Mouse (Mus musculus) hindbrain, postnatal 0 days (tissue): Measurements from ENCODE around the gene Myadml2. TPM values are rescaled to one million over a fixed set of nuclear protein-coding genes. Genes with fewer than 3 reads are reported as not detected.

Experiments used
- ATAC-seq: fragments of 200-750 bp; cut with Nextera tagmentation; 2 replicates; pipeline ENCODE4 v1.8.0; 2017; ENCODE audit warnings: mild to moderate bottlenecking, moderate TSS enrichment, moderate library complexity
- DNase-seq: peaks from one replicate; pipeline ENCODE4 v3.0.0-alpha.2; 2015; ENCODE audit warnings: low spot score
- H3K27ac ChIP-seq: fragments of 300-500 bp; sonication (generic); 2 replicates; pipeline ENCODE4 v1.5.1; 2014; ENCODE audit warnings: mild to moderate bottlenecking
- H3K27me3 ChIP-seq: fragments of 300-500 bp; sonication (generic); 2 replicates; pipeline ENCODE4 v1.6.1; 2014; ENCODE audit warnings: low read length, mixed read lengths; ENCODE audit not compliant: insufficient read depth
- H3K36me3 ChIP-seq: fragments of 300-500 bp; sonication (generic); 2 replicates; pipeline ENCODE4 v1.6.1; 2014; ENCODE audit warnings: low read length, mixed read lengths; ENCODE audit not compliant: insufficient read depth
- H3K4me1 ChIP-seq: fragments of 300-500 bp; sonication (generic); 2 replicates; pipeline ENCODE4 v1.6.1; 2014; ENCODE audit warnings: antibody characterized with exemption, low read length, mixed read lengths; ENCODE audit not compliant: insufficient read depth
- H3K4me2 ChIP-seq: fragments of 300-500 bp; sonication (generic); 2 replicates; pipeline ENCODE4 v1.6.1; 2014; ENCODE audit warnings: low read depth, mild to moderate bottlenecking, low read length, moderate library complexity, mixed read lengths
- H3K4me3 ChIP-seq: fragments of 300-500 bp; sonication (generic); 2 replicates; pipeline ENCODE4 v1.5.1; 2014; ENCODE audit warnings: low read length
- H3K9ac ChIP-seq: fragments of 300-500 bp; sonication (generic); replicated peaks from 2 replicates; pipeline ENCODE4 v1.6.1; 2014; ENCODE audit warnings: mild to moderate bottlenecking, low read length, moderate library complexity, mixed read lengths
- H3K9me3 ChIP-seq: fragments of 300-500 bp; sonication (generic); 2 replicates; pipeline ENCODE4 v1.6.1; 2016; ENCODE audit warnings: low read length, mixed read lengths
- CTCF ChIP-seq: IDR thresholded peaks from 2 replicates; pipeline ENCODE4 v1.5.1; 2016; ENCODE audit warnings: antibody characterized with exemption, control low read depth, low read depth
- WGBS: fragments of 180-500 bp; shearing (Covaris S2); extraction: QIAGEN DNeasy Blood & Tissue Kit; methylation state at CpG from one replicate; pipeline ENCODE4 v1.1.7; 2014; 5-methylcytosine and 5-hydroxymethylcytosine counted together
- polyA plus RNA-seq: library from polyadenylated mRNA; unstranded; fragments of >200 nt; fragmentation: Nextera tagmentation; extraction: Ambion mirVana; gene quantifications from 2 replicates; pipeline ENCODE4 v1.2.1, GENCODE M21; 2015
- total RNA-seq: library from RNA; depleted of rRNA; stranded (reverse); fragments of >200 nt; gene quantifications from 2 replicates; pipeline ENCODE4 v1.2.3, GENCODE M21; 2014

The Myadml2 gene
- total and polyA plus RNA-seq, 2 experiments from 2014 or later, result 1.3 to 1.5 TPM

DNA sequence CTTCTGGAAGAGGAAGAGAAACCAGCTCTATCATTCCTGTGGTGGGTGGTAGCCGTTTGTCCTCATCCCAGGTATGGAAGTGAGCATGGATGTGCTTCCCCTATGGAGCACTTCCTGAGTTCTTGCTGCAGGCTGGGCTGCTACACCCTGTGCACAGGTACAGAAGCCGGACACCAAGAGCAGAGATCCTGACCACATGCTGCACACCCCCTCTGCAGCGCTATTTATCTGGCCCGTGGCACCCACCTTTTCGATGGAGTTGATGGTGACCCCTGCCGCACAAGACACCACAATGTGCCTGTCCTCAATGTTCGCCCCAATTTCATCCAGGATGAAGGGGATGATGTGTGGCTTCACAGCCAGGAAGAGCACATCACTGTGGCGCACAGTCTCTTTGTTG, 6.1 kb downstream of the Myadml2 start:
- H3K4me1 ChIP-seq, result peaks cover 7% of the 10 kb centered on the region; the same call in 1 of the 2 replicates
- no peak overlapping the region for H3K9ac ChIP-seq
- WGBS, result 89% methylated on average over 8 of the region's 8 CpGs
- no peak for ATAC-seq
- H3K36me3 ChIP-seq, result no peaks in the 10 kb centered on the region
- H3K27me3 ChIP-seq, result no peaks in the 10 kb centered on the region
- TF ChIP-seq CTCF, result no peak
- H3K4me3 ChIP-seq, result no peak overlapping the region
- H3K4me2 ChIP-seq, result no peak overlapping the region
- no peak overlapping the region for H3K27ac ChIP-seq
- no peak for DNase-seq
- H3K9me3 ChIP-seq, result no peaks in the 10 kb centered on the region

DNA sequence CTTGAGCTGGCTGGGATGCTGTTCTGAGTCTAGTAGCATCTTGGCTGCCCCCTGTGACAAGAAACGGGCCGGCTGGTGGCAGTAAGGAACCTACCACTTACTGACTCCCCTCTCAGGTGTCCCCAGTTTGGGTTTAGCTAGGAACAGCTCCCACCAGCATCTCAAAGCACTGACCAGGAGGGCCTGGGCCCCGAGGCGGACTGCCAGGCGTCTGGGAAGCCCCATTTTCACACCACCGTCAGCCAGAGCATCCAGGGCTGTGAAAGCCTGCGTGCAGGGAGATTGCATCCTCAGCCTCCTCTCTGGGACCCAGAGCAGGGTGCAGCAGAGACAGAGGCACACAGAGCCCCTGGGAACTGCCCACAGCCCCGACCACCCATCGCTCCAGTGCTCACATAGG, 6.7 kb downstream of the Myadml2 start:
- no peaks in the 10 kb centered on the region for H3K36me3 ChIP-seq
- no peaks in the 10 kb centered on the region for H3K9me3 ChIP-seq
- TF ChIP-seq CTCF, result no peak
- no peak for DNase-seq
- H3K27me3 ChIP-seq, result no peaks in the 10 kb centered on the region
- H3K4me3 ChIP-seq, result no peak overlapping the region
- 73% methylated on average over 9 of the region's 9 CpGs for WGBS
- no peak overlapping the region for H3K27ac ChIP-seq
- no peak overlapping the region for H3K4me2 ChIP-seq
- H3K9ac ChIP-seq, result no peak overlapping the region
- peaks cover 7% of the 10 kb centered on the region; the same call in 1 of the 2 replicates for H3K4me1 ChIP-seq
- no peak for ATAC-seq

DNA sequence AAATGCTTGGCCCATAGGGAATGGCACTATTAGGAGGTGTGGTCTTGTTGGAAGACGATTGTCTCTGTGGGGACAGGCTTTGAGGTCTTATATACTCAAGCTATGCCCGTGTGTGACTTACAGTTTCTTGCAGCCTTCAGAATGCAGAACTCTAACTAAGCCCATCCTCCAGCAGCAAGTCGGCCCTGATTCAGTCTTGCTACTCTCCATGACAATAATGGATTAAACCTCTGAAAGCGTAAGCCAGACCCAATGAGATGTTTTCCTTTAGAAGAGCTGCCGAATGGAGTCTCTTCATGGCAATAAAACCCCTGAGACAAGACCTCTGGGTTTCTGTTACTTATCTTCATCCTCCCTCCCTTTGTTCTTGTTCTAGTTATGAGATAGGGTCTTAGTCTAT, 13.1 kb downstream of the Myadml2 start:
- DNase-seq (no peak), ATAC-seq (no peak)
- peaks cover 17% of the 10 kb centered on the region for H3K4me1 ChIP-seq
- no peak for TF ChIP-seq CTCF
- 88% methylated on average over 5 of the region's 5 CpGs for WGBS
- no peak overlapping the region for H3K27ac ChIP-seq
- H3K36me3 ChIP-seq, result no peaks in the 10 kb centered on the region
- no peak overlapping the region for H3K4me3 ChIP-seq
- no peaks in the 10 kb centered on the region for H3K27me3 ChIP-seq
- no peak overlapping the region for H3K9ac ChIP-seq
- no peak overlapping the region for H3K4me2 ChIP-seq
- H3K9me3 ChIP-seq, result no peaks in the 10 kb centered on the region

DNA sequence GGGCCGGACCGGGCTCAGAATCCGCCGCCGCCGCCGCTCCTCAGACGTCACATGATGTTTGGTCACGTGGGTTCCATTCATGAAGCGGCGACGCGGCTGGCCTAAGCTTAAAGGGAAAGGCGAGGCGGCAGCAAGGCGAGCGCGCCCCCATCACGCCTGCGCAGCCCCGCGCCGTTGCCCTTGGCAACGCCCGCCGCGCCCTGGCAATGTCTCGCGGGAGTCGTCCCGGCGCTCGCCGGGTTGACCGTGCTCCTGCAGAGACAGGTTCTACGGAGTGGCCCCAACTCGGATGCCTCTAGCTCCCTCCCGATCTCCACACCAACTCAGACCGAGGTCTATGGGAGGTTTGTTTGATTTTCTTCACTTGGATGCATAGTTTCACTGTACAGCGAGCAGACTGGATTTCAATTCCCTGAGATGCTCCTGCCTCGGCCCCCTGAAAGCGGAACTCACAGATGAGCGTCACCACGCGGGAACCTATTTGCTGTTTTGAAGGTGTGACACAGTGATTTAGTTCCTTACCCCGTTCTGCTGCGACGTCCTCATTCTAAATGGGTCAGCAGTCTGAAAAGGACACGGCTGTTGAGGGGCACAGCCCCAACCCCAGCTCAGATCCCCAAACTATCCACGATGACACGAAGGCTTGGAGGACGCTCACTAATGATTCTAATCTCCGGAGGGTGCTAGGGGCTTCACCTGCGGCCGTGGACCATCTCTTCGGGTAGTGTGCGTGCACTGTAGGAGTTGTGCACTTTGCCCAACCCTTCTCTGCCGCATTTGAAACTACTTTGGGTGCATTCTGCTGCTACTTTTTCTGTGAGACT, 14.2 kb downstream of the Myadml2 start, which contains the start of gene Mafg:
Mafg (minus strand) TSS at position 81 of the 824 bp plus-strand sequence.
- peak within 1 kb of the TSS; percentile 96 for H3K4me2 ChIP-seq
- peak; percentile 94 for ATAC-seq
- no peak for TF ChIP-seq CTCF
- H3K4me3 ChIP-seq, result peak within 1 kb of the TSS; percentile 92
- WGBS, result 12% methylated on average over 58 of the region's 58 CpGs
- H3K27ac ChIP-seq, result peak within 1 kb of the TSS; percentile 88
- no peaks in the 10 kb centered on the region for H3K36me3 ChIP-seq
- peaks cover 17% of the 10 kb centered on the region for H3K4me1 ChIP-seq
- no peaks in the 10 kb centered on the region for H3K27me3 ChIP-seq
- peak within 1 kb of the TSS; percentile 88 for H3K9ac ChIP-seq
- H3K9me3 ChIP-seq, result no peaks in the 10 kb centered on the region
- peak; percentile 98 for DNase-seq

DNA sequence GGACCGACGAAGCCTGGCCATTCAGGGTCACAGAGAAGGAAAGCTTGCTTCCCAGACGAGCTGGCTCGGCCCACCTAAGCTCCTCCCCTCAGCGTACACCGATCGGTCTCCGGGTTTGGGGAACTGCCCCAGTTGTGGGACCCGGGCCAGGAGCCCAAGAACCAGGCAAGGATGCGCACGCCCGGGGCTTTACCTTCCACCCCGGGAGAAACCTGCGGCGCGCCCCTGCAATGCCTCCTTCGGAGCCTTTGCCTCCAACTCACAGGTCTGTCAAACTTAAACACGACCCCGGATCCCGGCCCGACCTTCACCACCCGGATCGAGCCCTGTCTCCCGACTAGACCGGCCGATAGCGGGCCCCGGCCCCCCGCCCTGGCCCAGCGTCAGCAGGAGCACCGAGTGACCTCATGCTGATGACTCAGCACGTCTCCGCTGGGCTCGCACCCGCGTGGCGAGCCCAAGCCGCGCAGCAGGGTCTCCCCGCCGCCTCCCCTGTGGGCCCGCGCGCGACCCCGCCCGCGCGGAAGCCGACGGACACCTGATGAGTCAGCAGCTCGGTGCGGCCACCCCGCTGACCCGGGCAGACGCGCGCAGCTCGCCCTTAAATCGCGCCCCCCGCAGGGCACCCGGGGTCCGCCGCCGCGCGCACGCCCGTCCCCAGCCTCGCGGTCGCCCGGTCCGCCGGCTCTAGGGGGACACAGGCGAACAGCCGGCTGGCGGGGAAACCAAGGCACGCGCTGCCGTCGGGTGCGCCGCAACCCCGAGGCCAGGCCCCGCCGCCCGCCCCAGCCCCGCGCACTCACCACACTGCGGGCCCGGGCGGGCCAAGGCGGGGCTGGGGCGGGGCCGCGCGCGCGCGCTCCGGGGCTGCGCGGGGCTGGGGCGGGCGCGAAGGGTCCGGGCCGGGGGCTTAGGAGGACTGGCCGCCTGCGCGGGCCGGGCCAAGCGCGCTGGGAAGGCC, 15.1 kb downstream of the Myadml2 start:
- no peaks in the 10 kb centered on the region for H3K27me3 ChIP-seq
- peak overlapping the region; percentile 92 for H3K4me3 ChIP-seq
- no peak for TF ChIP-seq CTCF
- no peaks in the 10 kb centered on the region for H3K9me3 ChIP-seq
- peak overlapping the region; percentile 88 for H3K9ac ChIP-seq
- under 1% methylated on average over 103 of the region's 116 CpGs for WGBS
- H3K36me3 ChIP-seq, result no peaks in the 10 kb centered on the region
- peak overlapping the region; percentile 96 for H3K4me2 ChIP-seq
- peak overlapping the region; percentile 88 for H3K27ac ChIP-seq
- DNase-seq (peak; percentile 68), ATAC-seq (peak; percentile 76)
- peaks cover 17% of the 10 kb centered on the region for H3K4me1 ChIP-seq

DNA sequence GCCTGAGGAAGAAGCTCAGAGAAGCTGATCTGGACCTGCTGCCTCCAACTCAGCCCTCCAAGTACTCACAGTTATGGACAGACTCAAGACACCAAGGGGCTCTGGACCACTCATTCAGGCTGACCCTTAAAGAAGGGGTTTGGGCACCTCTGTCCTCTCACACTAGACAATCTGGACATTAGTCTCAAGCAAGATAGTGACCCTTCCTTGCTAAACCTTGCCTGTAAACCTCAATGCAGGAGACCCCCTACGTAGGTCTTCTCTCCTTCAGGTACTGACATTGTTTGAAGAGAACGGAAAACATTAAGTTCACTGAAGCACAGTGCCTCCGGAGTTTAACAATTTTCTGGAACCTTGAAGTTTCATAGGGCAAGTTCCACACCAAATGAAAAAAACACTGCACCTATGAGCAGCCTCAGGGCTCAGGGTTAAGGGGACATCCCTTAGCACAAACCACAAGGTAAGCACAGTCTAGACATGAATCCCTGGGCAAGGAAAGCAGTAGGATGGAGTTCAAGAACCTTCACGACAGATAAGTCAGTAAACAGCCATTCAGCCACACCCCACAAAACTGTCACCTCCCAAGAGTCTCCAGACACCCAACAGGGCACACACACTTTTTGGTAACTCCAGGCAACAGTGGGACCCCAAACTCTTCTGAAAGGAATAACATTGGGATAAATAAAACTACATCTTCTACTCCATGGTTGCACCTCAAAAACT, 16.1 kb downstream of the Myadml2 start:
- H3K4me3 ChIP-seq, result peak overlapping the region; percentile 92
- peak overlapping the region; percentile 96 for H3K4me2 ChIP-seq
- H3K27ac ChIP-seq, result peak overlapping the region; percentile 88
- peak overlapping the region; percentile 88 for H3K9ac ChIP-seq
- H3K27me3 ChIP-seq, result no peaks in the 10 kb centered on the region
- TF ChIP-seq CTCF, result no peak
- ATAC-seq (no peak), DNase-seq (no peak)
- H3K4me1 ChIP-seq, result peaks cover 17% of the 10 kb centered on the region
- 0 out of 2 replicates have a peak, but pooled peaks cover 4% of the 10 kb centered on the region for H3K36me3 ChIP-seq
- H3K9me3 ChIP-seq, result no peaks in the 10 kb centered on the region
- 62% methylated on average over 4 of the region's 4 CpGs for WGBS
